Mouse (Mus musculus) cerebellum, postnatal 14 days (tissue): ENCODE measurements at regions not wholly inside any gene's neighbourhood (a gene's known extent, or its start where the extent isn't known, plus 50 kb on each side); places are given as distances from the start of the nearest gene placed in this dataset.

ENCODE experiments used
- DNase-seq, 2 experiments: peaks; one replicate each; pipeline ENCODE4 v3.0.0; 2021; ENCODE audit warnings: mixed read lengths in 2 of 2

DNA sequence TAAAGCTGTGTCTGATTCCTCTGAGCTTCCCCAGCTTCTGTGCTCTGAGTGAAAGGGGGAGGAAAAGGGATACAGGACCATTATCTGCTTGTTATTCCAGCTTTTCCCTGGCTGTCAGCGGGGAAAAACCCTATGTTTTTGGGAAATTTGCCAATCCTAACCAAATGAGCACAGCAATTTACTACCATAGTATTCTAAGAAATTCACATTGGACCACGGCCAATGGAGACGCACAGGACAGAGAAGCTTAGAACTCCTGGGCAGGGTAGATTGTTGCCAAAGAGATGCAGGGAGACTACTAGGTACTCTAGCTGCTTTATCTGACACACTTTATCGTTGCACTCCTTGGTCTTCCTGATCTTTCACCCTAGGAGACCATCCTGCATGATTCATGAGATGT, 303.2 kb downstream of the Olfm3 start:
- DNase-seq, result peak in 1 of 2 experiments; percentile 0

DNA sequence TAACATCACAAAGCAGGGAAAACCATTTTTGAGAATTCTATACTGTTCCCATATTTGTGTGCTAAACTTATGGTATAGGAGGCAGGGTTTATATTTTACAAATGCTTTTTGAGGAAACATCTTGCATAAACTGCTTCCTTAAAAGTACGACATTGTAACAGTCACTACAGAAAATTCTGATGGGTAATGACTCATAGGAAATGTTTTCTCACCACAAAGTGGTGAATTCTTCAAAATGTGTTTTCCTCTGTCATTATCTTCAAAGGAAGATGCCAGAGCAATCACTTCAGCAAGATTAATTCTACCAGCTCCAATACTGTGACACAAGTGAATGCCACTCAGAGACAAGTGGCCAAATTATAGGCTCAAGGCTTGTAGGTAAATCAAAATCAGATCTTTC, 308.0 kb downstream of the Olfm3 start:
- DNase-seq, result no peak

DNA sequence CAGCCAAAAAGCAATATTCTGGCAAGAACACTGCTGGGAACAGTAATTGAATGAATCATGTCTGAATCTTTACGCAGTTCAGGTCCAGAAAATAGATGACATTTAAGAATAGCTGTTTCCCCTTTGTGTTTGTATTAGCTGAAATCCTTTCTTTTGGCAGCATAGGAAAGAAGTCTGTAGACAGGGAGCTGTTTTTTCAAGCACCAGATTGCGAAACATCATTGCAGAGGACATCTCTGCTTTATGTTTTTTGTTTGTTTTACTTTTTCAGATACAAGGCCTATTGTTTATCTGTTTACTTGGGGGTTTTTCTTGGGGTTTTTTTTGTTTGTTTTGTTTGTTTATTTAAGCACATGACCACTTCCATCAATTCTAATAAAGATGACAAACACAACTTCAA, 309.6 kb downstream of the Olfm3 start:
- no peak for DNase-seq

DNA sequence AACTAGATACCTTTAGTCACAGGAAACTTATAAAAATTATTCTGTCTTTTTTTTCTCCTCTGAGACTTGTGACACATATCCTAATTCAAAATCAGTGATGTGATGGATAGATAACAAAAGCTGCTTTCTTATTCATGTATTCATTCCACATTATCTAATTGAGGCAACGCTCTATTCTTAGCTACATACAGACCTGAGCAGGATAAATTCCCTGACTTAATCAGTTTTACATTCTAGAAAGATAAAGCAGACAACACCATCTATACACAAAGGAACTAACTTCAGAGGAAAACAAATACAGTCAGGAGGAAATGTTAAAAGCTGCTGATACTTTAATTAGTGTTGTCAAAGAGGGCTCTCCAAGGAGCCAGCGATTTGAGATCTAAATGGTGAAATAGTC, 336.6 kb downstream of the Olfm3 start:
- no peak for DNase-seq

DNA sequence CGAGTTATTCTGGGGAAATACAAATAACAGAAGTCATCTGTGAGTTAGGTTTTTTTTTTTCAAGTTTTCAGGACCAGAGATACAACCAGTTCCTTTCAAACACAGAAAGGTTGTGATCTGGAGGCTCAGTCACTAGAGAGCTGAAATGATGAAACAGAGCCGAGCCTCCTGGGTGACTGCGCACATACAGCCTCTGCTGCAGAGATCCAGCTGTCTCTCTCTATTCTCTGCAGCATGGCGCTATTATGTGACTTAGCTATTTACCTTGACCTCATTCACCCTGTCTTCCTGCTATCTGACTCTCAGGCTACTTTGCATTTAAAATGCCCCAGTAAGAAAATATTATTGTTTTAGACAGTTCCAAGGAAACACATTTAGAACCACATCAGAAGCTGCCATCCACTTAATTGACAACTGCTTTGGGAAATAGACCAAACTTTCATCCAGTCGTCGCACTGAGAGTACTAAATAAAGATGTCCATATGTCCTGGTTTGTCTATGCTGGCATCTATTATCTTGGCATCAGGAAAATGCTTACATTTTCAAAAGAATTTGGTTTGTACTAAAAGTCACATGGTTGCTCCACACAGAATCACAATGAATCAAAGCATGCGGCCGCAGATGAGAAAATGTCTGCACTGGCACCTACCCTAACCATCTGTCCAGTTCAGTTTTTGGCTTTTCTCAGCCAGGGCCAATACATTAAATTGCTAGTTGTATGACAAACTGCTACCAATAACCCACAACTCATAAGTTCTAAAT, 348.9 kb downstream of the Olfm3 start:
- peak in 1 of 2 experiments; percentile 6 for DNase-seq

DNA sequence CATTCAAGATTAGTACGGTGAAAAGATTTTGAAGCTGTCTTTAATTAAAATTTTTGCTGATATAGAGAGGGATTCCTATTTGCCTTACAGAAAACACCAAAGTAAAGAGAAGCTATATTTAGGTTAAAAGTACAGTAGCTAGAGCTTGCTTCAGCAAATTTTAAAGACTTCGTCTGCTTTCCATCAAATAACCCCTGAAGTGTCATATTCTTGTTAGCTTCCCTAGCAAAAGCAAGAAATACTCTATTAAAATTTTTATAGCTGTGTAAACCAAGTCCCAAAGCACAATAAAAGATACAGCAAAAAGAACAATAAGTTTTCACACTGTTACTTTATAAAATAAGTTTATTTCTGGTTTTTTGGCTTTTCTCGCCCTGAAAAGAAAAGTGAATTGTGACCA, 372.3 kb downstream of the Olfm3 start:
- no peak for DNase-seq

DNA sequence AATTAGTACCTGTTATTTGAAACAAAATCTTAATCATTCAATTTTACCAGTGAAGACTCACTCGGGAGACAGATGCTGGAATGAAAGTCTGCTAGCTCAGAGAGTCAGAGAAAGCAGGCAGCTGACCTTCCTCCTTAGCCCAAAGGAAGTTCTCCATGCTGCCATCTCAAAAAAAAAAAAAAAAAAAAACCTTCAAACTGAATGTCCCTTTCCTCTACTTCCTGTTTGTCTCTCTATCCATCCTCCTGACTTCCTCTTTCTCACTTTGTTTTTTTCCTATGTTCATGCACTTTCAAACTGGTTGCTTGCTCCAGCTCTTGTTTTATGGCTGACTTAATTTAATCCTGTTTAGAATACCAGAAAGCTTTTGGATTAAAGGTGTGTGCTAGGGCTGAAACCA, 377.4 kb downstream of the Olfm3 start:
- DNase-seq, result no peak

DNA sequence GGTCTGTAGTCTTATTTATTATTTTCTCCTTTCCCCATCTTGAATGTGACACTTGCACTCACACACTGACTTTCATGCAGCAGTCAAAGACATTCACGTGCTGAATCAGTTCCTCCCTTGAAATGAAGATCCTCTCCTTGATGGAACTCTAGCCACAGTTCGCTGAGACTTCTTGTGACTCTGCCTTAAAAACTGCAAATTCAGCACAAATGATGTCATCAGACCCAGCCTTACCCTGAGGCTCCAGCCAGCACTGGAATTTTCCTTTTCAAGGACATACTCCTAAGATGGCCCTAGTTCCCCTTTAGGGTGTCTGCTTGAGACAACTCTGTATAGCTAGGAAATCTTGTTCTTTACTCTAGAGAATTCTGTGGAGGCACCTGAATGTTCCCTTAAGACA, 380.6 kb downstream of the Olfm3 start:
- DNase-seq, result no peak
